Mouse (Mus musculus): ENCODE measurements at regions not wholly inside any gene's neighbourhood (a gene's known extent, or its start where the extent isn't known, plus 50 kb on each side); places are given as distances from the start of the nearest gene placed in this dataset.

DNA sequence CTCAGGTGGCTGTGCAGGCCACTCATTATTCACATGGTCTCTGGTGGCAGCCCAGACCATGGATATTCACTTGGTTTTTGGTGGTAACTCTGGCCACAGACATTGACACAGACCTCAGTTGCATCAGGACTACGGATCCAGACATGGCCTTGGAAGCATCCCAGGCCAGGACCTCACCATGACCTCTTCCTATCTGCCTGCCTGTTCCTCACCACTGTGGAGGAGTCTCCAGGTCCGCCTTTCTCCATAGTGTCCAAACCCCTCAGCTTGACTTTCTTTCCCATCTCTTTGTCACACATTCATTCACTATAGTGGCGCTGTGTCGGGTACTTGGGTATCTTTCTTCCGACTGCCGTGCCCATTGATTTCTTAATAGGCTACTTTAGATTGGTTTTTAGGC is 74.1 kb upstream of the Adra2c start:
- no peak overlapping the region for H3ac ChIP-seq (ENCODE audit: control insufficient read depth, insufficient read length)
- no peaks in the 10 kb centered on the region for H3K36me3 ChIP-seq (ENCODE audit: control insufficient read depth, insufficient read depth)
- TF ChIP-seq POLR2A (IDR thresholded peaks at IDR 0.05; ENCODE audit: insufficient read length, low read depth) (no peak), SRF (IDR thresholded peaks at IDR 0.05; ENCODE audit: control insufficient read depth, insufficient read length, low read depth) (no peak), TCF3 (IDR thresholded peaks at IDR 0.05; ENCODE audit: insufficient read length, low read depth) (no peak), REST (IDR thresholded peaks at IDR 0.05; ENCODE audit: insufficient read depth, insufficient read length) (no peak), MYOD1 (IDR thresholded peaks at IDR 0.05; ENCODE audit: control insufficient read depth in 1 of 3, insufficient read length in 2 of 3, low read depth in 2 of 3) (no peak), MAX (IDR thresholded peaks at IDR 0.05; ENCODE audit: low read depth) (no peak), POLR2AphosphoS2 (IDR thresholded peaks at IDR 0.05; ENCODE audit: insufficient read length, low read depth) (no peak), USF1 (IDR thresholded peaks at IDR 0.05; ENCODE audit: low read depth) (no peak), TCF12 (IDR thresholded peaks at IDR 0.05; ENCODE audit: insufficient read depth, poor library complexity, severe bottlenecking) (no peak), E2F4 (IDR thresholded peaks at IDR 0.05; ENCODE audit: insufficient read depth) (no peak), CEBPB (IDR thresholded peaks at IDR 0.05; ENCODE audit: insufficient read depth, poor library complexity, severe bottlenecking) (no peak), MYOG (IDR thresholded peaks at IDR 0.05; ENCODE audit: control insufficient read depth in 1 of 3, insufficient read depth in 1 of 3, insufficient read length in 2 of 3, low read depth in 2 of 3) (no peak)
- H3K79me2 ChIP-seq (ENCODE audit: control insufficient read depth, insufficient read depth): no peaks in the 10 kb centered on the region
- H3K4me3 ChIP-seq: no peak overlapping the region
- peaks cover 15% of the 10 kb centered on the region for H3K27me3 ChIP-seq (ENCODE audit: control insufficient read depth, insufficient read depth, insufficient read length)
- H3K4me2 ChIP-seq (ENCODE audit: low read depth): no peak overlapping the region

DNA sequence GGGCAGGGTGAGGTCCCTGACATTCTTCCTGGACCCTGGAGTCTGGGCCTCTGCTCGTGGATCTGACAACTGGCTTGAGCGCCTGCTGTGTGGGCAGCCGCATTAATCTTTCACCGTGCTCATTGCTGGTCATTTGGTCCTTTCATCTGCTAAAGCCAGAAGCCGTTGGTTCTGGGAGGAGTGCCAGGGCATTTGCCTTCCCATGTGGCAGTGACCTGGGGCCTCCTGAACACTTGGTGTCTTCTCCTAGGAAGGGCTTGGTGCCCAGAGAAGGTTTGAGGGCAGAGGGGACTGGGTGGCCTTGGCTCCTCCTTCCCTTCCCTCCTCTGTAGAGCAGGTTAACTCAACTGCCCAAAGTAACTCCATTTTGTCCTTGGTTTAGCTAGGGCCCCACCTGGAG is 79.7 kb upstream of the Adra2c start:
- Histone ChIP-seq H3K27me3 (ENCODE audit: control insufficient read depth, insufficient read depth, insufficient read length) (peaks cover 30% of the 10 kb centered on the region), H3K79me2 (ENCODE audit: control insufficient read depth, insufficient read depth) (no peaks in the 10 kb centered on the region), H3ac (ENCODE audit: control insufficient read depth, insufficient read length) (no peak overlapping the region), H3K36me3 (ENCODE audit: control insufficient read depth, insufficient read depth) (no peaks in the 10 kb centered on the region), H3K4me3 (no peak overlapping the region), H3K4me2 (ENCODE audit: low read depth) (no peak overlapping the region)
- TF ChIP-seq USF1 (IDR thresholded peaks at IDR 0.05; ENCODE audit: low read depth): no peak
- no peak for TF ChIP-seq MYOD1 (IDR thresholded peaks at IDR 0.05; ENCODE audit: control insufficient read depth in 1 of 3, insufficient read length in 2 of 3, low read depth in 2 of 3)
- TF ChIP-seq POLR2A (IDR thresholded peaks at IDR 0.05; ENCODE audit: insufficient read length, low read depth): no peak
- no peak for TF ChIP-seq CEBPB (IDR thresholded peaks at IDR 0.05; ENCODE audit: insufficient read depth, poor library complexity, severe bottlenecking)
- TF ChIP-seq TCF12 (IDR thresholded peaks at IDR 0.05; ENCODE audit: insufficient read depth, poor library complexity, severe bottlenecking): no peak
- no peak for TF ChIP-seq SRF (IDR thresholded peaks at IDR 0.05; ENCODE audit: control insufficient read depth, insufficient read length, low read depth)
- no peak for TF ChIP-seq POLR2AphosphoS2 (IDR thresholded peaks at IDR 0.05; ENCODE audit: insufficient read length, low read depth)
- TF ChIP-seq E2F4 (IDR thresholded peaks at IDR 0.05; ENCODE audit: insufficient read depth): no peak
- no peak for TF ChIP-seq REST (IDR thresholded peaks at IDR 0.05; ENCODE audit: insufficient read depth, insufficient read length)
- no peak for TF ChIP-seq MYOG (IDR thresholded peaks at IDR 0.05; ENCODE audit: control insufficient read depth in 1 of 3, insufficient read depth in 1 of 3, insufficient read length in 2 of 3, low read depth in 2 of 3)
- TF ChIP-seq TCF3 (IDR thresholded peaks at IDR 0.05; ENCODE audit: insufficient read length, low read depth): no peak
- TF ChIP-seq MAX (IDR thresholded peaks at IDR 0.05; ENCODE audit: low read depth): no peak

DNA sequence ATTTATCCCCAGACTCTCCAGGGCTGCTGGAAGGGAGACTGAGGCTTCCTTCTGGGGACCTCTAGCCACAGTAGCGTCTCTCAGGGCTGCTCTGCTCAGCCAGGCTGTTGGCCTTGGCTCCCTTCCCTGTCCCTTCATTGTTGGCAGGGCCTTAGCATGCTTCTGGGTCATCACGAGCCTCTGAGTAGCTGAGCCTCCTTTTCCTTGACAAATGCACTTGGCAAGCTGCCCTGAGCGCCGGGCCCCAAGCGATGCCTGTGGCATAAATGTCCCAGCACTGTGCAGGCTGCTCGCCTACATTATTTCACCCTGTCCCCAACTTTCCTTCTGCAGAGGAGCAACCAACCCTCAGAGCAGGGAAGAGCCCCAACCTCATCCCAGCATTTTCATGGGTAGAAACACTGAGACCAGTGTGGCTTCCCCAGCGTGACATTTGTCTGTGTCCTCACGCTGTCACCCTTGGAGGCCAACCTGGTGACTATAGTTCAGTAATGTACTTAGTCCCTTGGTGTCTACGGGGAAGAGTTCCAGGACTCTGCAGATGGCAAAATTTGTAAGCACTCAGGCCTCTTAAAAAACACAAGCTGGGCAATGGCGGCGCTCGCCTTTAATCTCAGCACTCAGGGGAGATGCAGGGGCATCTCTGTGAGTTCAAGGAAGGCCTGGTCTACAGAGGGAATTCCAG is 83.7 kb upstream of the Lrpap1 start:
- TF ChIP-seq MYOG (IDR thresholded peaks at IDR 0.05; ENCODE audit: control insufficient read depth in 1 of 3, insufficient read depth in 1 of 3, insufficient read length in 2 of 3, low read depth in 2 of 3) (no peak), USF1 (IDR thresholded peaks at IDR 0.05; ENCODE audit: low read depth) (no peak), TCF12 (IDR thresholded peaks at IDR 0.05; ENCODE audit: insufficient read depth, poor library complexity, severe bottlenecking) (no peak), MAX (IDR thresholded peaks at IDR 0.05; ENCODE audit: low read depth) (no peak), POLR2A (IDR thresholded peaks at IDR 0.05; ENCODE audit: insufficient read length, low read depth) (no peak), E2F4 (IDR thresholded peaks at IDR 0.05; ENCODE audit: insufficient read depth) (no peak), CEBPB (IDR thresholded peaks at IDR 0.05; ENCODE audit: insufficient read depth, poor library complexity, severe bottlenecking) (no peak), REST (IDR thresholded peaks at IDR 0.05; ENCODE audit: insufficient read depth, insufficient read length) (no peak), POLR2AphosphoS2 (IDR thresholded peaks at IDR 0.05; ENCODE audit: insufficient read length, low read depth) (no peak), SRF (IDR thresholded peaks at IDR 0.05; ENCODE audit: control insufficient read depth, insufficient read length, low read depth) (no peak), TCF3 (IDR thresholded peaks at IDR 0.05; ENCODE audit: insufficient read length, low read depth) (no peak), MYOD1 (IDR thresholded peaks at IDR 0.05; ENCODE audit: control insufficient read depth in 1 of 3, insufficient read length in 2 of 3, low read depth in 2 of 3) (no peak)
- peaks cover 28% of the 10 kb centered on the region for H3K27me3 ChIP-seq (ENCODE audit: control insufficient read depth, insufficient read depth, insufficient read length)
- no peaks in the 10 kb centered on the region for H3K36me3 ChIP-seq (ENCODE audit: control insufficient read depth, insufficient read depth)
- H3K79me2 ChIP-seq (ENCODE audit: control insufficient read depth, insufficient read depth): no peaks in the 10 kb centered on the region
- no peak overlapping the region for H3K4me3 ChIP-seq
- H3ac ChIP-seq (ENCODE audit: control insufficient read depth, insufficient read length): no peak overlapping the region
- H3K4me2 ChIP-seq (ENCODE audit: low read depth): no peak overlapping the region

DNA sequence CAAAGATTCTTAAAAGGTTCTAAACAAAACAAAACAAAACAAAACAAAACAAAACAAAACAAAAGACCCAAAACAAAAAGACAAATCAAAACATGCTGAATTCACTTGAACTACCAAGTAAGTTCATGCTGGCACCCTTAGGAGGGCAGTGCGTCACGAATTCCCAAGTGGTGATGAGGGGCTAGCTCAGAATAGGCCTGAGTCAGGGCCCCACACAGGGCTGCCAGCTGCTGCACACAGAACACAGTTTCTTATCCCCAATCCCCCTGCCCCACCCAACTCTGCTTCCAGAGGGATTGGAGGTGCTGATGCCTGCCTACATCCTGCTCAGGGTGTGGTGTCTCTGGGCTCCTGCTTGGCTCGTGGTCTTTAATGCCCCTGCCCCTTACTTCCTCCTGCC is 80.3 kb upstream of the Lrpap1 start:
- no peaks in the 10 kb centered on the region for H3K79me2 ChIP-seq (ENCODE audit: control insufficient read depth, insufficient read depth)
- H3K36me3 ChIP-seq (ENCODE audit: control insufficient read depth, insufficient read depth): no peaks in the 10 kb centered on the region
- no peak overlapping the region for H3K4me3 ChIP-seq
- TF ChIP-seq CEBPB (IDR thresholded peaks at IDR 0.05; ENCODE audit: insufficient read depth, poor library complexity, severe bottlenecking): no peak
- TF ChIP-seq MYOD1 (IDR thresholded peaks at IDR 0.05; ENCODE audit: control insufficient read depth in 1 of 3, insufficient read length in 2 of 3, low read depth in 2 of 3): peak in 1 of 3 experiments; percentile 24
- peak in 1 of 3 experiments; percentile 31 for TF ChIP-seq MYOG (IDR thresholded peaks at IDR 0.05; ENCODE audit: control insufficient read depth in 1 of 3, insufficient read depth in 1 of 3, insufficient read length in 2 of 3, low read depth in 2 of 3)
- no peak overlapping the region for H3K4me2 ChIP-seq (ENCODE audit: low read depth)
- H3ac ChIP-seq (ENCODE audit: control insufficient read depth, insufficient read length): no peak overlapping the region
- peaks cover 28% of the 10 kb centered on the region for H3K27me3 ChIP-seq (ENCODE audit: control insufficient read depth, insufficient read depth, insufficient read length)
